Mouse (Mus musculus): Measurements from ENCODE around the gene Rassf7. TPM values are rescaled to one million over a fixed set of nuclear protein-coding genes. Genes with fewer than 3 reads are reported as not detected.
A peak's percentile ranks its signal among the peaks of the same experiment; 100 is the strongest.

The Rassf7 gene
- polyA plus RNA-seq (2014; fragmentation: Nextera tagmentation; extraction: Ambion mirVana), result 14.3 and 17.5 TPM in 2 replicates

DNA sequence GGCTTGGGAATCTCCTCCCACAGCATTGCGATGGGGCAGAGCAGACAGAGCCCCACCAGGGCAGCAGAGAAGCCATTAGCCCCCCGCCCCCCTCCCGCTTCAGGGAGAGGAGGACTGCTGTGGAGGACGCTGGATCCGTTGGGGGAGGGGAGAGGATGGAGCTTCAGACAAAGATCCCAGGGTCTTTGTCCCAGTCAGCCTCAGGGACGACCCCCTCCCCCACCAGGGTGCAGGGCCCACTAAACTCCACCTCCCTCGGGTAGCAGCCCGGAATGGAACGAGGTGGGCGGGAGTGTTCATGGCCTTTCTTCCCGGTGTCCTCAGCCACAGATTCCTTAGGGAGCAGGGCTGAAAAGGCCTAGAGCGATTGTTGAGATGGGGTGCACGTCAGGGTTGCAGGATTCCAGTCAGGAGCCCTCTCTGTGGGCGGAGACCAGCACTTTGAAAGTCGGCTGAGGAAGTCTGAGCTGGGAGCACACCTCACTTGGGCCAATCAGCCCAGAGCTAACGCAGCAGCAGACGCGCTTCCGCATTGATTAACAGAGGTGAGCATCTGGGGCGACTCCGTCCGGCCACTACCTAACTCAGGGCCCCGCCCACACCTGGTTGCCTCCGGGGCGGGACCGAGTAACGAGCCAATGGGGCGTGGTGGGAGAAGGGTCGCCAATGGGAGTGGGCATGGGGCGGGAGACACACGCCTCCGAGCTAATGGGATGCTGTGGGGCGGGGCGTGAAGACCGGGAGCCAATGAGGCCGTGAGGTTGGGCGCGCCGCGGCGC lies at the start of gene Rassf7:
Gene Rassf7, plus strand, starts transcription at position 760 of the 779 bp plus-strand sequence.
- no peaks in the 10 kb centered on the region for H3K27me3 ChIP-seq (ENCODE audit: control insufficient read depth, insufficient read depth, low read length)
- no peaks in the 10 kb centered on the region for H3K9me3 ChIP-seq (replicated peaks; ENCODE audit: control insufficient read depth, low read length)
- H3K27ac ChIP-seq (ENCODE audit: low read depth, low read length), result peak within 1 kb of the TSS; percentile 70
- peak within 1 kb of the TSS; percentile 76 for H3K4me3 ChIP-seq (ENCODE audit: low read depth, low read length)
- WGBS (ENCODE audit: insufficient replicate concordance), result under 1% methylated on average over 41 of the region's 41 CpGs
- peak within 1 kb of the TSS; percentile 95 for H3K4me2 ChIP-seq
- ATAC-seq (replicated peaks; ENCODE audit: insufficient number of reproducible peaks, low FRiP score, low TSS enrichment), result peak; percentile 96
- H3K4me1 ChIP-seq (ENCODE audit: control insufficient read depth, insufficient read depth, low read length), result peaks cover 15% of the 10 kb centered on the region
- peak within 1 kb of the TSS; percentile 80 for H3K9ac ChIP-seq (ENCODE audit: low read depth, low read length)
- H3K36me3 ChIP-seq (ENCODE audit: control insufficient read depth, insufficient read depth, low read length), result no peaks in the 10 kb centered on the region

- H3K36me3 ChIP-seq (ENCODE audit: control insufficient read depth, insufficient read depth, low read length), result peaks cover 1% of the 10 kb centered on the region; the same call in 1 of the 2 replicates
- H3K4me3 ChIP-seq (ENCODE audit: low read depth, low read length), result peak overlapping the region; percentile 64
- peak overlapping the region; percentile 86 for H3K9ac ChIP-seq (ENCODE audit: low read depth, low read length)
- WGBS (ENCODE audit: insufficient replicate concordance), result 14% methylated on average over 7 of the region's 7 CpGs
- no peak; the same call in 1 of the 2 replicates for ATAC-seq (replicated peaks; ENCODE audit: insufficient number of reproducible peaks, low FRiP score, low TSS enrichment)
- peak overlapping the region; percentile 64 for H3K27ac ChIP-seq (ENCODE audit: low read depth, low read length)
- peaks cover 12% of the 10 kb centered on the region; the same call in 1 of the 2 replicates for H3K4me1 ChIP-seq (ENCODE audit: control insufficient read depth, insufficient read depth, low read length)
- no peaks in the 10 kb centered on the region for H3K9me3 ChIP-seq (replicated peaks; ENCODE audit: control insufficient read depth, low read length)
- no peaks in the 10 kb centered on the region for H3K27me3 ChIP-seq (ENCODE audit: control insufficient read depth, insufficient read depth, low read length)
- peak overlapping the region; percentile 86 for H3K4me2 ChIP-seq
Measured at GRCm38 (mm10) chr7:141167901-141168517, 47.7 kb upstream of the Rassf7 start.

GRCm38 (mm10) chr7:141168518-141168953 lies 47.1 kb upstream of the Rassf7 start:
- peaks cover 15% of the 10 kb centered on the region; the same call in 1 of the 2 replicates for H3K4me1 ChIP-seq (ENCODE audit: control insufficient read depth, insufficient read depth, low read length)
- no peaks in the 10 kb centered on the region for H3K9me3 ChIP-seq (replicated peaks; ENCODE audit: control insufficient read depth, low read length)
- peak overlapping the region; percentile 86 for H3K4me2 ChIP-seq
- 2% methylated on average over 22 of the region's 22 CpGs for WGBS (ENCODE audit: insufficient replicate concordance)
- no peaks in the 10 kb centered on the region; the same call in 1 of the 2 replicates for H3K36me3 ChIP-seq (ENCODE audit: control insufficient read depth, insufficient read depth, low read length)
- H3K27me3 ChIP-seq (ENCODE audit: control insufficient read depth, insufficient read depth, low read length), result no peaks in the 10 kb centered on the region
- ATAC-seq (replicated peaks; ENCODE audit: insufficient number of reproducible peaks, low FRiP score, low TSS enrichment), result no peak; the same call in 1 of the 2 replicates
- peak overlapping the region; percentile 64 for H3K27ac ChIP-seq (ENCODE audit: low read depth, low read length)
- H3K4me3 ChIP-seq (ENCODE audit: low read depth, low read length), result peak overlapping the region; percentile 64
- H3K9ac ChIP-seq (ENCODE audit: low read depth, low read length), result peak overlapping the region; percentile 86

DNA sequence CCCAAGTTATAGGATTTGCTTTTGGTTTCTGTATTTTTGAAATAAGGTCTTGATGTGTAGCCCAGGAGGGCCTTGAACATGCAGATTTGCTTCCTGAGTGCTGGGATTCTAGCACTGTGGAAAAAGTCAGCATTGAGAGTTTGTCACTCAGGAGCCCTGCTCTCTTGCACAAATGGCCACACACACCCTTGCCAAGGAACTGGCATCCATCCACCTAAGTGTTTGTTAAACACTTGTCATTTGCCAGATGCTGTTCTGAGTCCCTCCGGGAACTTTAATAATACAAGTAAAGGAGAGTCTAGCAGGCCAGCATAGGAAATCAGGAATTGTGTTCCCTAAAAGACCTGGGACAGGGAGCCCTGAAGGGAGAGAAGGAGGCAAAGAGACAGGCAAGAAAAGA lies 46.4 kb upstream of the Rassf7 start:
- Histone ChIP-seq H3K4me2 (peak overlapping the region; percentile 86), H3K4me3 (ENCODE audit: low read depth, low read length) (no peak overlapping the region), H3K36me3 (ENCODE audit: control insufficient read depth, insufficient read depth, low read length) (no peaks in the 10 kb centered on the region; the same call in 1 of the 2 replicates), H3K27me3 (ENCODE audit: control insufficient read depth, insufficient read depth, low read length) (no peaks in the 10 kb centered on the region), H3K9ac (ENCODE audit: low read depth, low read length) (no peak overlapping the region), H3K4me1 (ENCODE audit: control insufficient read depth, insufficient read depth, low read length) (peaks cover 15% of the 10 kb centered on the region; the same call in 1 of the 2 replicates), H3K9me3 (replicated peaks; ENCODE audit: control insufficient read depth, low read length) (no peaks in the 10 kb centered on the region), H3K27ac (ENCODE audit: low read depth, low read length) (0 out of 2 replicates have a peak overlapping the region, but pooled peaks have one; percentile 1)
- ATAC-seq (replicated peaks; ENCODE audit: insufficient number of reproducible peaks, low FRiP score, low TSS enrichment), result no peak
- WGBS (ENCODE audit: insufficient replicate concordance), result 83% methylated on average over 1 of the region's 1 CpGs

- no peak overlapping the region for H3K4me3 ChIP-seq (ENCODE audit: low read depth, low read length)
- ATAC-seq (replicated peaks; ENCODE audit: insufficient number of reproducible peaks, low FRiP score, low TSS enrichment), result no peak
- no peak overlapping the region for H3K27ac ChIP-seq (ENCODE audit: low read depth, low read length)
- no peak overlapping the region for H3K9ac ChIP-seq (ENCODE audit: low read depth, low read length)
- peaks cover 15% of the 10 kb centered on the region; the same call in 1 of the 2 replicates for H3K4me1 ChIP-seq (ENCODE audit: control insufficient read depth, insufficient read depth, low read length)
- H3K9me3 ChIP-seq (replicated peaks; ENCODE audit: control insufficient read depth, low read length), result no peaks in the 10 kb centered on the region
- no peak overlapping the region for H3K4me2 ChIP-seq
- no peaks in the 10 kb centered on the region for H3K27me3 ChIP-seq (ENCODE audit: control insufficient read depth, insufficient read depth, low read length)
- H3K36me3 ChIP-seq (ENCODE audit: control insufficient read depth, insufficient read depth, low read length), result no peaks in the 10 kb centered on the region; the same call in 1 of the 2 replicates
Measured at GRCm38 (mm10) chr7:141169866-141170265, 45.8 kb upstream of the Rassf7 start.

- 4% methylated on average over 55 of the region's 55 CpGs for WGBS (ENCODE audit: insufficient replicate concordance)
- H3K4me2 ChIP-seq, result peak within 1 kb of the TSS; percentile 86
- H3K27me3 ChIP-seq (ENCODE audit: control insufficient read depth, insufficient read depth, low read length), result no peaks in the 10 kb centered on the region
- H3K4me3 ChIP-seq (ENCODE audit: low read depth, low read length), result peak within 1 kb of the TSS; percentile 57
- no peaks in the 10 kb centered on the region for H3K9me3 ChIP-seq (replicated peaks; ENCODE audit: control insufficient read depth, low read length)
- H3K4me1 ChIP-seq (ENCODE audit: control insufficient read depth, insufficient read depth, low read length), result peaks cover 14% of the 10 kb centered on the region; the same call in 1 of the 2 replicates
- H3K9ac ChIP-seq (ENCODE audit: low read depth, low read length), result peak within 1 kb of the TSS; percentile 84
- peak within 1 kb of the TSS; percentile 93 for H3K27ac ChIP-seq (ENCODE audit: low read depth, low read length)
- peak; percentile 93 for ATAC-seq (replicated peaks; ENCODE audit: insufficient number of reproducible peaks, low FRiP score, low TSS enrichment)
- H3K36me3 ChIP-seq (ENCODE audit: control insufficient read depth, insufficient read depth, low read length), result no peaks in the 10 kb centered on the region
Measured at GRCm38 (mm10) chr7:141172116-141173006, 43.3 kb upstream of the Rassf7 start, which contains the start of gene Rnh1. Gene Rnh1, minus strand, starts transcription at chr7:141172857.

DNA sequence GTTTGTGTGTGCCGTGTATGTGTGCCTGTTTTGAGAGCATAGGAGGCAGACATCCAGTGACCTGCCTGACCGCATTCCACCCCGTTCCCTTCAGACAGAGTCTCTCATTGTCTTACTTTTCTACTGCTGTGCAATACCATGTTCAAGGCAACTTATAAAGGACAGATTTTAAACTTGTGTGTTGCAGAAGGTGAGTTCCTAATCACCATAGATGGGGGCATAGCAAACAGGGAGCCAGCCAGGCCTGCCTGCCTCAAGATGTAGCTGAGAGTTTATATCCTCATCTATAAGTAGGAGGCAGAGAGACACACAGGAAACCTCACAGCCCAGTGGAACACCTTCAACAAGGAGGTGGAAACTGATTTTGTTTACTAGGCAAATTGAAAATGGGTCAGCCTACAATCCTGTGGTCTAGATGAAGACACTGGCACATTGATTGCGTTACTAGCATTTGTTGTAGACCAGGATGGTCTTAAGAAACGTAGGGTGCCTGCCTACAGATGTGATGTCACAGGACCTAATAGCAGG lies 42.3 kb upstream of the Rassf7 start:
- Histone ChIP-seq H3K4me1 (ENCODE audit: control insufficient read depth, insufficient read depth, low read length) (peaks cover 7% of the 10 kb centered on the region; the same call in 1 of the 2 replicates), H3K36me3 (ENCODE audit: control insufficient read depth, insufficient read depth, low read length) (no peaks in the 10 kb centered on the region), H3K4me2 (peak overlapping the region; percentile 86), H3K4me3 (ENCODE audit: low read depth, low read length) (peak overlapping the region; percentile 57), H3K9me3 (replicated peaks; ENCODE audit: control insufficient read depth, low read length) (no peaks in the 10 kb centered on the region), H3K27ac (ENCODE audit: low read depth, low read length) (peak overlapping the region; percentile 93), H3K27me3 (ENCODE audit: control insufficient read depth, insufficient read depth, low read length) (no peaks in the 10 kb centered on the region), H3K9ac (ENCODE audit: low read depth, low read length) (peak overlapping the region; percentile 84)
- WGBS (ENCODE audit: insufficient replicate concordance), result 88% methylated on average over 5 of the region's 5 CpGs
- no peak for ATAC-seq (replicated peaks; ENCODE audit: insufficient number of reproducible peaks, low FRiP score, low TSS enrichment)

All from heart, embryonic 11.5 days (tissue).